8 mouse cellular contexts compared by ENCODE assay signal in the genomic region with DNA sequence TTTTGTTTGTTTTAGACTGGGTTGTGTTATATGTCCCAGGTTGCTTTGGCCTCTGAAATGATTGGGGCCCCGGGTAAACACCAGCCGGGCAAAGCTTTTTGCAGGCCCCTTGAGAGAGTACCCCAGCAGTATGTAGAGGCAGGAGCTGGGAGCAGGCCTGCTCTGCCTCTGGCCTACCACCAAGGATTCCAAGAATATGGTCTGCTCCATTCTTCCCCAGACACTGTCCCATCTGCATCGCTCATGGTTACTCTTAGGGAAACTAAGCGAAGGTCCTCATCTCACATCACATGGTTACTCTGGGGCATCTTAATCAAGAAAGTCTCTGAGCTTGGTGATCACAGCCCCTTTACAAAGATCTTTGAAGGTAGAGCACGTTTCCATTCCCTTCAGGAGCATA. TPM values are rescaled to one million over a fixed set of nuclear protein-coding genes. Genes with fewer than 3 reads are reported as not detected.
DNase-seq lines count a peak whose midpoint lies in the region; ATAC-seq and TF ChIP-seq lines count a peak whose summit lies in the region.

No protein-coding gene starts in this region.

- H3K27me3 ChIP-seq in heart, adult 2 months (ENCODE audit: control insufficient read depth, insufficient read depth, low read length), result no peaks in the 10 kb centered on the region
- peaks cover 72% of the 10 kb centered on the region for H3K27me3 ChIP-seq in midbrain, embryonic 15.5 days (replicated peaks)
- peaks cover 48% of the 10 kb centered on the region for H3K27me3 ChIP-seq in midbrain, embryonic 14.5 days (ENCODE audit: control insufficient read depth, insufficient read depth, low read length)
- peaks cover 14% of the 10 kb centered on the region for H3K27me3 ChIP-seq in intestine, embryonic 14.5 days (replicated peaks; ENCODE audit: control insufficient read depth, insufficient read depth, low read length)
- H3K27me3 ChIP-seq in small intestine, adult 2 months (ENCODE audit: control insufficient read depth, insufficient read depth, low read length), result peaks cover 21% of the 10 kb centered on the region

- TF ChIP-seq CTCF in heart, adult 2 months (IDR thresholded peaks at IDR 0.05), result no peak
- TF ChIP-seq CTCF in small intestine, adult 2 months (IDR thresholded peaks at IDR 0.05; ENCODE audit: extremely low read depth, insufficient read length, insufficient replicate concordance, low read depth, low read length), result no peak

- 16% methylated on average over 5 of the region's 5 CpGs for WGBS in heart, adult 2 months
- WGBS in midbrain, embryonic 15.5 days, result 75% methylated on average over 5 of the region's 5 CpGs
- WGBS in midbrain, embryonic 14.5 days, result 78% methylated on average over 5 of the region's 5 CpGs
- WGBS in intestine, embryonic 14.5 days, result 75% methylated on average over 5 of the region's 5 CpGs
- 79% methylated on average over 5 of the region's 5 CpGs for WGBS in small intestine, adult 2 months

- no peak for ATAC-seq in midbrain, embryonic 15.5 days (replicated peaks)
- no peak for ATAC-seq in midbrain, embryonic 14.5 days (ENCODE audit: low FRiP score, low TSS enrichment)
- no peak for ATAC-seq in intestine, embryonic 14.5 days (replicated peaks; ENCODE audit: low FRiP score, low TSS enrichment, low read depth)

- H3K4me3 ChIP-seq in heart, adult 2 months, result peak overlapping the region; percentile 99
- H3K4me3 ChIP-seq in midbrain, embryonic 15.5 days, result peak overlapping the region; percentile 32; the same call in 1 of the 2 replicates
- no peak overlapping the region for H3K4me3 ChIP-seq in midbrain, embryonic 14.5 days (replicated peaks; ENCODE audit: low read depth, low read length)
- H3K4me3 ChIP-seq in intestine, embryonic 14.5 days (ENCODE audit: low read depth, low read length), result peak overlapping the region; percentile 66
- H3K4me3 ChIP-seq in small intestine, adult 2 months (ENCODE audit: low read depth, low read length), result peak overlapping the region; percentile 66

- peaks cover 6% of the 10 kb centered on the region; the same call in 1 of the 2 replicates for H3K79me2 ChIP-seq in heart, adult 2 months (replicated peaks; ENCODE audit: control insufficient read depth, insufficient read depth, low read length)

- no peak for TF ChIP-seq EP300 in heart, adult 2 months (IDR thresholded peaks at IDR 0.05; ENCODE audit: insufficient read depth, low read depth, low read length)

- no peak for DNase-seq in heart, adult 2 months
- DNase-seq in heart, postnatal 25 days (ENCODE audit: low spot score), result no peak
- DNase-seq in midbrain, embryonic 14.5 days, result no peak
- no peak for DNase-seq in intestine, embryonic 14.5 days (ENCODE audit: low spot score)
- DNase-seq in spleen, postnatal 4 days (ENCODE audit: low spot score in 2 of 2), result no peak
- no peak for DNase-seq in left cerebral cortex, postnatal 10 days (ENCODE audit: extremely low spot score in 1 of 2, low spot score in 2 of 2)

- TF ChIP-seq POLR2A in heart, adult 2 months (IDR thresholded peaks at IDR 0.05; ENCODE audit: insufficient read depth, low read depth, low read length), result no peak
- no peak for TF ChIP-seq POLR2A in small intestine, adult 2 months (IDR thresholded peaks at IDR 0.05; ENCODE audit: low read depth, low read length)

- H3K9ac ChIP-seq in heart, adult 2 months (ENCODE audit: low read depth, low read length), result peak overlapping the region; percentile 82
- H3K9ac ChIP-seq in midbrain, embryonic 15.5 days, result no peak overlapping the region
- no peak overlapping the region for H3K9ac ChIP-seq in midbrain, embryonic 14.5 days (replicated peaks; ENCODE audit: low read length)
- H3K9ac ChIP-seq in intestine, embryonic 14.5 days (ENCODE audit: low read length), result peak overlapping the region; percentile 66

- H3K9me3 ChIP-seq in midbrain, embryonic 15.5 days, result no peaks in the 10 kb centered on the region
- no peaks in the 10 kb centered on the region for H3K9me3 ChIP-seq in midbrain, embryonic 14.5 days (ENCODE audit: control insufficient read depth, low read length)
- H3K9me3 ChIP-seq in intestine, embryonic 14.5 days (ENCODE audit: control insufficient read depth, low read length), result no peaks in the 10 kb centered on the region

- intact Hi-C loops in heart, adult 2 months (cut with DNase I), result loop anchor here (10.0 kb wide), 1 partner anchor 574 kb away; the partner anchor contains the start of gene Jup
- intact Hi-C loops in heart, postnatal 25 days (cut with DNase I), result loop anchor here (10.0 kb wide), 1 partner anchor 1076 kb away; the partner anchor contains the start of gene Cd300lg
- intact Hi-C loops in left cerebral cortex, postnatal 10 days (cut with DNase I), result loop anchor here (10.0 kb wide), 1 partner anchor 404 kb away; no protein-coding TSS in a partner anchor

- peaks cover 27% of the 10 kb centered on the region for H3K4me1 ChIP-seq in heart, adult 2 months (ENCODE audit: control insufficient read depth, insufficient read depth, low read length)
- H3K4me1 ChIP-seq in midbrain, embryonic 15.5 days, result peaks cover 17% of the 10 kb centered on the region
- H3K4me1 ChIP-seq in midbrain, embryonic 14.5 days (ENCODE audit: control insufficient read depth, insufficient read depth, low read length), result 0 out of 2 replicates have a peak, but pooled peaks cover 2% of the 10 kb centered on the region
- H3K4me1 ChIP-seq in intestine, embryonic 14.5 days (replicated peaks; ENCODE audit: control insufficient read depth, insufficient read depth, low read length), result peaks cover 14% of the 10 kb centered on the region
- H3K4me1 ChIP-seq in small intestine, adult 2 months (ENCODE audit: control insufficient read depth, insufficient read depth, insufficient read length, low read length), result peaks cover 6% of the 10 kb centered on the region

- no peak overlapping the region; the same call in 1 of the 2 replicates for H3K4me2 ChIP-seq in midbrain, embryonic 15.5 days
- H3K4me2 ChIP-seq in midbrain, embryonic 14.5 days (ENCODE audit: low read length), result no peak overlapping the region
- peak overlapping the region; percentile 72 for H3K4me2 ChIP-seq in intestine, embryonic 14.5 days (ENCODE audit: low read length)

- peaks cover 11% of the 10 kb centered on the region for H3K36me3 ChIP-seq in heart, adult 2 months (ENCODE audit: control insufficient read depth, insufficient read depth, low read length)
- no peaks in the 10 kb centered on the region for H3K36me3 ChIP-seq in midbrain, embryonic 15.5 days (replicated peaks)
- H3K36me3 ChIP-seq in midbrain, embryonic 14.5 days (ENCODE audit: control insufficient read depth, insufficient read depth, low read length), result no peaks in the 10 kb centered on the region
- no peaks in the 10 kb centered on the region for H3K36me3 ChIP-seq in intestine, embryonic 14.5 days (ENCODE audit: control insufficient read depth, insufficient read depth, low read length)
- H3K36me3 ChIP-seq in small intestine, adult 2 months (ENCODE audit: control insufficient read depth, insufficient read depth, low read length), result no peaks in the 10 kb centered on the region

- H3K27ac ChIP-seq in heart, adult 2 months, result peak overlapping the region; percentile 100
- H3K27ac ChIP-seq in midbrain, embryonic 15.5 days, result no peak overlapping the region
- no peak overlapping the region for H3K27ac ChIP-seq in midbrain, embryonic 14.5 days (replicated peaks; ENCODE audit: low read depth, low read length)
- 0 out of 2 replicates have a peak overlapping the region, but pooled peaks have one; percentile 86 for H3K27ac ChIP-seq in intestine, embryonic 14.5 days (ENCODE audit: low read depth)
- peak overlapping the region; percentile 52 for H3K27ac ChIP-seq in small intestine, adult 2 months (ENCODE audit: insufficient read depth, low read depth, low read length)

RNA-seq across cellular contexts. Expression of gene Cavin1, which starts 2.2 kb away (rescaled TPM):
- 100 to 1,000 TPM; 219 to 225 TPM for total RNA-seq in heart, adult 2 months (2021)
- polyA plus RNA-seq in heart, adult 2 months (2012; rRNA removed), result 114 and 135 TPM in 2 replicates
- 100 to 1,000 TPM; 275 to 277 TPM for total RNA-seq in heart, postnatal 25 days (2021)
- polyA plus RNA-seq in midbrain, embryonic 15.5 days (2015; fragmentation: Nextera tagmentation; extraction: Ambion mirVana), result 47.9 and 50.8 TPM in 2 replicates
- 8.0 and 16.3 TPM in 2 replicates for polyA plus RNA-seq in midbrain, embryonic 14.5 days (2014; fragmentation: Nextera tagmentation; extraction: Ambion mirVana)
- polyA plus RNA-seq in intestine, embryonic 14.5 days (2014; fragmentation: Nextera tagmentation; extraction: Ambion mirVana), result 99.3 and 102 TPM in 2 replicates
- polyA plus RNA-seq in small intestine, adult 2 months (2012; rRNA removed), result 27.4 and 42.8 TPM in 2 replicates
- 10 to 100 TPM; 17.9 to 20.9 TPM for total RNA-seq in left cerebral cortex, postnatal 10 days (2021)

RNA-seq across cellular contexts. Expression of gene Stat3, which starts 29.2 kb away (rescaled TPM):
- total RNA-seq in heart, adult 2 months (2021), result 10 to 100 TPM; 93.0 to 94.7 TPM
- 85.8 and 134 TPM in 2 replicates for polyA plus RNA-seq in heart, adult 2 months (2012; rRNA removed)
- 100 to 1,000 TPM in 1 of 2 experiments, 10 to 100 TPM in 1; 91.3 to 119 TPM for total RNA-seq in heart, postnatal 25 days (2021)
- polyA plus RNA-seq in midbrain, embryonic 15.5 days (2015; fragmentation: Nextera tagmentation; extraction: Ambion mirVana), result 35.8 and 37.9 TPM in 2 replicates
- polyA plus RNA-seq in midbrain, embryonic 14.5 days (2014; fragmentation: Nextera tagmentation; extraction: Ambion mirVana), result 29.6 and 30.6 TPM in 2 replicates
- polyA plus RNA-seq in intestine, embryonic 14.5 days (2014; fragmentation: Nextera tagmentation; extraction: Ambion mirVana), result 36.6 and 42.9 TPM in 2 replicates
- polyA plus RNA-seq in small intestine, adult 2 months (2012; rRNA removed), result 55.2 and 106 TPM in 2 replicates
- 10 to 100 TPM; 32.1 to 36.7 TPM for total RNA-seq in left cerebral cortex, postnatal 10 days (2021)

RNA-seq across cellular contexts. Expression of gene Atp6v0a1, which starts 40.8 kb away (rescaled TPM):
- total RNA-seq in heart, adult 2 months (2021), result 10 to 100 TPM; 89.6 to 92.6 TPM
- polyA plus RNA-seq in heart, adult 2 months (2012; rRNA removed), result 77.4 and 85.9 TPM in 2 replicates
- 10 to 100 TPM; 84.7 to 87.3 TPM for total RNA-seq in heart, postnatal 25 days (2021)
- 136 and 148 TPM in 2 replicates for polyA plus RNA-seq in midbrain, embryonic 15.5 days (2015; fragmentation: Nextera tagmentation; extraction: Ambion mirVana)
- 115 and 119 TPM in 2 replicates for polyA plus RNA-seq in midbrain, embryonic 14.5 days (2014; fragmentation: Nextera tagmentation; extraction: Ambion mirVana)
- 30.6 and 32.5 TPM in 2 replicates for polyA plus RNA-seq in intestine, embryonic 14.5 days (2014; fragmentation: Nextera tagmentation; extraction: Ambion mirVana)
- polyA plus RNA-seq in small intestine, adult 2 months (2012; rRNA removed), result 43.5 and 69.5 TPM in 2 replicates
- total RNA-seq in left cerebral cortex, postnatal 10 days (2021), result 100 to 1,000 TPM; 435 to 454 TPM

Comparison
In these comparisons a context has a peak if more than half of its experiments do, and no peak if none do; other contexts are left out.
1. H3K27ac ChIP-seq: peak in heart, adult 2 months (single experiment), intestine, embryonic 14.5 days (single experiment) and small intestine, adult 2 months (single experiment); none in midbrain, embryonic 15.5 days (single experiment) and midbrain, embryonic 14.5 days (single experiment).
2. H3K9ac ChIP-seq: peak in heart, adult 2 months (single experiment) and intestine, embryonic 14.5 days (single experiment); none in midbrain, embryonic 15.5 days (single experiment) and midbrain, embryonic 14.5 days (single experiment).